Mouse (Mus musculus) heart, adult 2 months (tissue): ENCODE measurements at regions not wholly inside any gene's neighbourhood (a gene's known extent, or its start where the extent isn't known, plus 50 kb on each side); places are given as distances from the start of the nearest gene placed in this dataset.

Source experiments
- DNase-seq, 2 experiments: peaks; one replicate each; pipeline ENCODE4 v3.0.0; 2021
- H3K27ac ChIP-seq: fragments of 200-600 bp; 2 replicates; pipeline ENCODE4 v1.8.1; 2022
- H3K27me3 ChIP-seq: fragments of 200-500 bp; 2 replicates; pipeline ENCODE4 v1.6.1; 2012; ENCODE audit warnings: mild to moderate bottlenecking, low read length, inconsistent platforms, mixed read lengths; ENCODE audit not compliant: control insufficient read depth, insufficient read depth
- H3K36me3 ChIP-seq: fragments of 200-500 bp; 2 replicates; pipeline ENCODE4 v1.6.1; 2012; ENCODE audit warnings: low read length, inconsistent platforms; ENCODE audit not compliant: control insufficient read depth, insufficient read depth
- H3K4me1 ChIP-seq: fragments of 200-500 bp; 2 replicates; pipeline ENCODE4 v1.6.1; 2011; ENCODE audit warnings: low read length; ENCODE audit not compliant: control insufficient read depth, insufficient read depth
- H3K4me3 ChIP-seq: fragments of 200-600 bp; 2 replicates; pipeline ENCODE4 v1.8.1; 2022
- H3K79me2 ChIP-seq: fragments of 200-500 bp; replicated peaks from 2 replicates; pipeline ENCODE4 v1.6.1; 2012; ENCODE audit warnings: mild to moderate bottlenecking, inconsistent platforms, low read length, moderate library complexity, mixed read lengths; ENCODE audit not compliant: control insufficient read depth, insufficient read depth
- H3K9ac ChIP-seq: fragments of 200-500 bp; 2 replicates; pipeline ENCODE4 v1.6.1; 2012; ENCODE audit warnings: low read depth, mild to moderate bottlenecking, control low read depth, inconsistent platforms, low read length, mixed read lengths
- CTCF ChIP-seq: fragments of 200-600 bp; IDR thresholded peaks from 2 replicates; pipeline ENCODE4 v1.8.1; 2022; ENCODE audit warnings: antibody characterized with exemption, mild to moderate bottlenecking, moderate library complexity
- EP300 ChIP-seq: fragments of 200-500 bp; IDR thresholded peaks from 2 replicates; pipeline ENCODE4 v1.6.1; 2011; ENCODE audit warnings: low read depth, low read length, control low read depth; ENCODE audit not compliant: insufficient read depth
- POLR2A ChIP-seq: fragments of 200-500 bp; IDR thresholded peaks from 2 replicates; pipeline ENCODE4 v1.6.1; 2011; ENCODE audit warnings: mild to moderate bottlenecking, low read depth, low read length, control low read depth; ENCODE audit not compliant: insufficient read depth
- WGBS: fragments of 180-500 bp; shearing (Covaris S2); methylation state at CpG from one replicate; pipeline ENCODE4 v1.1.7; 2018; 5-methylcytosine and 5-hydroxymethylcytosine counted together
- intact Hi-C: fragments of 180-260 bp; cut with DNase I; formaldehyde crosslinking; loops from one replicate; pipeline ENCODE4 v1.15.1; 2025

DNA sequence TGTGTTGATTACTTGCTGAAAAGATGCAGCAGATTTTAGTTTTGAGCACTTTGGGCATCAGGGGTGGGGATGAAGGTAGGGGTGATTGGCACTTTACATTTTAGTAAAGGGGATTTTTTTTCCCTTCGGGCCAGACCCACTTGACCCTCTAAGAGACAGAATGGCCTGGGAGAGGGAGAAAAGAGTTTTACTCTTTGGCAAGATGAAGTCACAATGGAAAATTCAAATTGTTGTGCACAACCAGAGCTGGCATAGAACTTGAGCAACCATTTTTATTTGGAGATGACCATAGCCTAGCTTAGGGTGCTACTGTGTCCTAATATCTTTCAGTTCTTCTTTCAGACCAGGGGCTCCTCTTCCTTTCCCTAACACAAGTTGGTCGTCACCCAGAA lies 88.5 kb upstream of the Ssbp2 start:
- Histone ChIP-seq H3K36me3 (peaks cover 4% of the 10 kb centered on the region), H3K79me2 (no peaks in the 10 kb centered on the region), H3K9ac (peak overlapping the region; percentile 95), H3K27ac (peak overlapping the region; percentile 96), H3K4me3 (peak overlapping the region; percentile 59), H3K4me1 (peaks cover 9% of the 10 kb centered on the region), H3K27me3 (no peaks in the 10 kb centered on the region)
- intact Hi-C loops, result loop anchor here (1.0 kb wide), 2 partner anchors 50 to 89 kb away; partner anchors contain the start of gene Ssbp2
- no peak for TF ChIP-seq POLR2A
- TF ChIP-seq EP300, result no peak
- TF ChIP-seq CTCF, result no peak
- no peak for DNase-seq
- WGBS, result 39% methylated on average over 2 of the region's 2 CpGs

DNA sequence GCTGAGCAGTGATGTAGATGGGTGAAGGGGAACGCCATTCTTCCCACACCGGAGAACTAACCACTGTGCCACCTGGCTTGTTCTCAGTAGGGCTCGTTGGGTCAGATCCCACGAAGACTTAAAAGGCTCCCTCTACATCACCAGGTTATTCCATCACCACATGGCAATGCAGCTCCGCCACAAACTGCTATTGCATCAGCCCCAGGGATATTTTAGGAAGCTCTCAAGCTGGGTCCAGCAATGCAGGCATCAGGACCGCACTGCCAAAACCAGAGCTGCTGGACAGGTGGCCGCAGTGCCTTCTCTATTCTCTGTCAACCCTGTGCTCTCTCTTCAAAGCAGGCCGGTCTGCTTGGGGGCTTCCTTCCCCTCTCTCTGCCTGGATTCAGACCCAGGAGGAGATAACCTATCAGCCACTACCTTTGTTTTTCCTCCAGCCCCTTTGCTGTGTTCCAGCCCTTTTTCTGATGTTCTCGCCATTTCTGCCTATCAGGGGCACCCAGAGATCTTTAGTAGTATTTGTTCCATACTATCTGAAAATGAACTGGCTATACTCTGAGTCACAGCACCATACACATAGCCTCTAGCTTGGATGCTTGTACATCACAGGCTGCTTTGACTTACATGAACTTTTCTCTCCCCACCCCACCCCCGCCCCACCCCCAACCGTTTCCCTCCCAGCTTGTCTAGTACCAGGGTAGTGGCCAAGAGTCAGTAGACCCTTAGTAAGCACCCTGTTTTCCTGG lies 87.8 kb upstream of the Ssbp2 start:
- Histone ChIP-seq H3K36me3 (peaks cover 4% of the 10 kb centered on the region), H3K4me1 (peaks cover 9% of the 10 kb centered on the region), H3K27ac (peak overlapping the region; percentile 96), H3K27me3 (no peaks in the 10 kb centered on the region), H3K79me2 (no peaks in the 10 kb centered on the region), H3K4me3 (no peak overlapping the region), H3K9ac (no peak overlapping the region)
- 0 out of 2 replicates have a peak, but pooled peaks have one; percentile 36 for TF ChIP-seq EP300
- no peak for TF ChIP-seq POLR2A
- 0 out of 2 replicates have a peak, but pooled peaks have one; percentile 19 for TF ChIP-seq CTCF
- 52% methylated on average over 11 of the region's 11 CpGs for WGBS
- intact Hi-C loops, result no loop called here
- DNase-seq, result peak; percentile 46 to 73

- H3K27ac ChIP-seq, result peak overlapping the region; percentile 53
Measured at GRCm38 (mm10) chr13:91374141-91374540, 85.9 kb upstream of the Ssbp2 start.

GRCm38 (mm10) chr13:91376556-91376955 lies 83.5 kb upstream of the Ssbp2 start:
- 95% methylated on average over 3 of the region's 3 CpGs for WGBS
- DNase-seq, result no peak
- Histone ChIP-seq H3K4me3 (no peak overlapping the region), H3K36me3 (peaks cover 1% of the 10 kb centered on the region), H3K79me2 (no peaks in the 10 kb centered on the region), H3K9ac (no peak overlapping the region), H3K27me3 (no peaks in the 10 kb centered on the region), H3K4me1 (peaks cover 7% of the 10 kb centered on the region), H3K27ac (no peak overlapping the region)
- intact Hi-C loops, result no loop called here
- no peak for TF ChIP-seq CTCF
- no peak for TF ChIP-seq POLR2A
- TF ChIP-seq EP300, result no peak

More at GRCm38 (mm10) chr13:91374141-91374540, 85.9 kb upstream of the Ssbp2 start:
- peaks cover 9% of the 10 kb centered on the region for H3K4me1 ChIP-seq
- intact Hi-C loops, result no loop called here
- H3K79me2 ChIP-seq, result no peaks in the 10 kb centered on the region
- WGBS, result 66% methylated on average over 3 of the region's 3 CpGs
- no peak overlapping the region for H3K4me3 ChIP-seq
- TF ChIP-seq EP300 (no peak), CTCF (no peak), POLR2A (no peak)
- no peaks in the 10 kb centered on the region for H3K27me3 ChIP-seq
- no peak overlapping the region for H3K9ac ChIP-seq
- H3K36me3 ChIP-seq, result peaks cover 4% of the 10 kb centered on the region
- peak; percentile 35 to 59 for DNase-seq

- 96% methylated on average over 7 of the region's 7 CpGs for WGBS
- intact Hi-C loops, result no loop called here
Measured at GRCm38 (mm10) chr13:91377428-91377827, 82.7 kb upstream of the Ssbp2 start.

GRCm38 (mm10) chr13:91377972-91378371 lies 82.1 kb upstream of the Ssbp2 start:
- no peak for DNase-seq
- intact Hi-C loops, result no loop called here
- Histone ChIP-seq H3K27me3 (no peaks in the 10 kb centered on the region), H3K9ac (no peak overlapping the region), H3K27ac (no peak overlapping the region), H3K36me3 (no peaks in the 10 kb centered on the region), H3K4me3 (no peak overlapping the region), H3K4me1 (no peaks in the 10 kb centered on the region), H3K79me2 (no peaks in the 10 kb centered on the region)
- TF ChIP-seq POLR2A (no peak), EP300 (no peak), CTCF (no peak)
- WGBS, result 79% methylated on average over 9 of the region's 9 CpGs

More at GRCm38 (mm10) chr13:91377428-91377827, 82.7 kb upstream of the Ssbp2 start:
- Histone ChIP-seq H3K27me3 (no peaks in the 10 kb centered on the region), H3K36me3 (no peaks in the 10 kb centered on the region), H3K9ac (no peak overlapping the region), H3K4me1 (peaks cover under 1% of the 10 kb centered on the region; the same call in 1 of the 2 replicates), H3K79me2 (no peaks in the 10 kb centered on the region), H3K4me3 (no peak overlapping the region), H3K27ac (no peak overlapping the region)
- DNase-seq, result no peak
- TF ChIP-seq EP300 (no peak), CTCF (no peak), POLR2A (no peak)
